Mouse (Mus musculus): ENCODE measurements around the gene Nfia.

DNA sequence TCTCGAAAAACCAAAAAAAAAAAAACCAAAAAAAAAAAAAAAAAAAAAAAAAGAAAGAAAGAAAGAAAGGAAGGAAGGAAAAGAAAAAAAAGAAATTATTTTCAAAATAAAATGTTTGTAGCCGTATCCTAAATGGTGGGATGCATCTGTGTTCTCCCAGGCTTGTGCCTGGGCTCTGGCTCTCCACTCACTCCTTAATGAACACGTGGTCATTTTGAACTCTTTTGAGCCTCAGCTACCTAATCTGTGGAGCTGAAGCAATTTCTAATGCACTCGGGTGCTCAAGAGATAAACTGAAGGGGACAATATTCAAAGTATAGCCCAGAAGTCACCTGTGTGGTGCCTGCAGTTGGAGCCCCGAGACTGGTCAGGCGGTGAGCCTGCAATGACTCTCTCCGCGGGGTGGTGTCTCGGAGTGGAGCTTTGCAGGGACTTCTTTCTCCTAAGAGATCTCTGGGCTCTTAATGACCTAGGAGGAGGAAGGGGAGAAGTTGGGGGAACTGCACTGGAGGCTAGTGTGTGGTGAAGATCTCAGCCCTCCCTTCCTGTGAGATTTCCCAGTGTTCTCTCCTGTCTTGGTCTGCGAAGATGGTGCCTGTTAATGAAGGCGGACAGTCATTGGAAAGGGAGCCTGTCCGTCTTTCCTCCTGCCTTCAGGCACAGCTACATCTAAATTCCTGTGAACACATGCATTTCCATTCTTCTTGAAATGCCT lies 57.0 kb downstream of the Nfia start:
- TF ChIP-seq EP300 (IDR thresholded peaks at IDR 0.05; ENCODE audit: insufficient read depth, low read depth, low read length): no peak
- TF ChIP-seq CTCF (IDR thresholded peaks at IDR 0.05; ENCODE audit: low read depth, low read length): no peak
